Mouse (Mus musculus): ENCODE results near the gene Dnph1.

DNA sequence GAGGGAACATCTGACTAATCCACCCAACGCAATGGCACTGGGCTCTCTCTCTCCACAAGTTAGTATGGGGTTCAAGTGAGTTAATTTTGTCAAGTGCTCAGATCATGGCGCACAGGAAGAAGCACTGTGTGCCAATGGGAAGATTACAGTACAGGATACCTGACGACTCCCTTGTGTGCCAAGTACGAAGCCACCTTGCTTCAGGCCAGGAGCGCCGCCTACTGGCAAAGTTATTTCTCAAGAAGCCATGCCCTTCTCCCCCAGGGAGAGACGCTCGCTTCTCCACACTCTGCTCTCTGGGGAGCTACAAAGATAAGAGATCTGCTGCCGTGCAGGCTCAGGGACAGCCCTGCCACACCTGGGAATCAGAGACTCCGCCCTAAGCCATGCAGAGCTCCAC lies 38.7 kb upstream of the Dnph1 start:
- TF ChIP-seq POLR2A (IDR thresholded peaks at IDR 0.05; ENCODE audit: borderline replicate concordance, extremely low read depth, low read depth, low read length) (no peak), CTCF (IDR thresholded peaks at IDR 0.05; ENCODE audit: insufficient read depth, low read length) (peak; percentile 49; the same call in 1 of the 2 replicates)

Measured in lung, adult 2 months (tissue).